Mouse (Mus musculus): ENCODE measurements around the gene Olfr406. TPM values are rescaled to one million over a fixed set of nuclear protein-coding genes. Genes with fewer than 3 reads are reported as not detected.

Olfr406 gene
- total RNA-seq (2021) (not detected), polyA plus RNA-seq (2012; rRNA removed) (not detected in 2 replicates)
- long read RNA-seq: 0 reads

DNA sequence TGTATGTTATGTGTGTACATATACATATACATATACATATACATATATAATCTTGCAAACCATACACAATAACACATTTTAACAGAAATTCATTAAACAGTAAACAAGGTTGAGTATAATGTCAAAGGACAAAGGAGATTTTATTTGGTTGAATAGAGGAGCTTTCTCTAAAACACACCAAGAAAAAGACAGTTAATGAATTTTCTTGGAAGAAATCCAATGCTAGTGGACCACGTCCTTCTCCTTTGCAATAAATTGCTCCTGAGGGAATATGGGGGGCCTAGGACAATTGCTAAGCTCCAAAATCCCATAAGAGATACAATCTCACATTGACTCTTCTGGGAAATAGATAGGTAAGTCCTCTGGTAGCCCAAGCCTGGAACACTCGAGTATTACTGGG lies at the start of gene Olfr406:
Gene Olfr406 (plus strand): TSS at position 301 of the 400 bp plus-strand sequence.
- no peak for DNase-seq

DNA sequence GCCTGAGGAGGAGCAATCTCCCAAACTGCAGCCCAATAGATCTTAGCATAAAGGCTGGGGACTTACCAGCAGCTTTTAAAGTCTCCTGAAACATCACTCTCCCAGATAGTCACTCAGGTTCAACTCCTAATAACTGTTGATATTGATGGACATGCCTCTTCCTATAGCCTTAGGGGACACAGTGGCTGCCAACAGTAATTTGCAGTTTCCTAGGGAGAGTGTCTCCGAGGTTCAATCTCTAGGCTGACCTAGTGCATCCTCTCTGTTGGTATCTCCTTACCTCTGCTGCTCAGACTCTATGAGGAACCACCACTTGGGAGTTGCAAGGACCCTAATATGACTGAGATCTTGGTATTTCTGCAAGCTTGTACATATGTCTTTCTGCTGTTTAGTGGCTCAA lies 48.3 kb upstream of the Olfr406 start, which contains the start of gene Olfr43:
Gene Olfr43 (minus strand): TSS at position 101 of the 400 bp plus-strand sequence.
- DNase-seq: no peak

- DNase-seq: peak; percentile 54
Observed at GRCm38 (mm10) chr11:74241201-74241600, 18.4 kb upstream of the Olfr406 start.

GRCm38 (mm10) chr11:74283436-74283835 lies 23.8 kb downstream of the Olfr406 start, which contains the start of gene Olfr59:
Olfr59 (plus strand) TSS chr11:74283736.
- DNase-seq: no peak

GRCm38 (mm10) chr11:74287256-74287655 lies 27.6 kb downstream of the Olfr406 start:
- no peak for DNase-seq

Other genes starting within 250 kb of the Olfr406 start
- not detected for gene Olfr139, start 203.3 kb upstream of the Olfr406 start, total RNA-seq (2021)
- gene Olfr139, start 203.3 kb upstream of the Olfr406 start, polyA plus RNA-seq (2012; rRNA removed): not detected in 2 replicates
- not detected for gene Olfr399, start 203.2 kb upstream of the Olfr406 start, total RNA-seq (2021)
- not detected in 2 replicates for gene Olfr399, start 203.2 kb upstream of the Olfr406 start, polyA plus RNA-seq (2012; rRNA removed)
- gene Zfp616, start 189.9 kb upstream of the Olfr406 start, total RNA-seq (2021): not detected
- gene Zfp616, start 189.9 kb upstream of the Olfr406 start, polyA plus RNA-seq (2012; rRNA removed): not detected in 2 replicates
- gene Olfr401, start 146.1 kb upstream of the Olfr406 start, total RNA-seq (2021): not detected
- gene Olfr401, start 146.1 kb upstream of the Olfr406 start, polyA plus RNA-seq (2012; rRNA removed): not detected in 2 replicates
- not detected for gene Olfr402, start 106.3 kb upstream of the Olfr406 start, total RNA-seq (2021)
- gene Olfr402, start 106.3 kb upstream of the Olfr406 start, polyA plus RNA-seq (2012; rRNA removed): not detected in 2 replicates
- gene Olfr403, start 73.6 kb upstream of the Olfr406 start, total RNA-seq (2021): not detected
- not detected in 2 replicates for gene Olfr403, start 73.6 kb upstream of the Olfr406 start, polyA plus RNA-seq (2012; rRNA removed)
- gene Olfr43, start 48.4 kb upstream of the Olfr406 start, total RNA-seq (2021): not detected
- not detected in 2 replicates for gene Olfr43, start 48.4 kb upstream of the Olfr406 start, polyA plus RNA-seq (2012; rRNA removed)
- gene Olfr59, start 23.9 kb downstream of the Olfr406 start, total RNA-seq (2021): not detected
- gene Olfr59, start 23.9 kb downstream of the Olfr406 start, polyA plus RNA-seq (2012; rRNA removed): not detected in 2 replicates
- gene Olfr410, start 78.2 kb downstream of the Olfr406 start, total RNA-seq (2021): not detected
- not detected in 2 replicates for gene Olfr410, start 78.2 kb downstream of the Olfr406 start, polyA plus RNA-seq (2012; rRNA removed)
- not detected for gene Olfr411, start 92.8 kb downstream of the Olfr406 start, total RNA-seq (2021)
- not detected in 2 replicates for gene Olfr411, start 92.8 kb downstream of the Olfr406 start, polyA plus RNA-seq (2012; rRNA removed)
- gene Olfr412, start 102.3 kb downstream of the Olfr406 start, total RNA-seq (2021): not detected
- gene Olfr412, start 102.3 kb downstream of the Olfr406 start, polyA plus RNA-seq (2012; rRNA removed): not detected in 2 replicates